Mouse (Mus musculus) midbrain, embryonic 16.5 days (tissue): Measurements from ENCODE around the gene Arhgap29. TPM values are rescaled to one million over a fixed set of nuclear protein-coding genes. Genes with fewer than 3 reads are reported as not detected.

Experiments used
- ATAC-seq: fragments of 200-750 bp; cut with Nextera tagmentation; 2 replicates; pipeline ENCODE4 v1.8.0; 2017; ENCODE audit warnings: moderate TSS enrichment
- H3K27ac ChIP-seq: fragments of 300-500 bp; sonication (generic); 2 replicates; pipeline ENCODE4 v1.5.1; 2014; ENCODE audit warnings: mild to moderate bottlenecking, low read length, mixed read lengths
- H3K27me3 ChIP-seq: fragments of 300-500 bp; sonication (generic); 2 replicates; pipeline ENCODE4 v1.6.1; 2014; ENCODE audit warnings: low read depth, low read length, mixed read lengths; ENCODE audit not compliant: control insufficient read depth, insufficient read depth
- H3K36me3 ChIP-seq: fragments of 300-500 bp; sonication (generic); 2 replicates; pipeline ENCODE4 v1.6.1; 2014; ENCODE audit warnings: mild to moderate bottlenecking, low read length, moderate library complexity, mixed read lengths; ENCODE audit not compliant: control insufficient read depth, insufficient read depth
- H3K4me1 ChIP-seq: fragments of 300-500 bp; sonication (generic); 2 replicates; pipeline ENCODE4 v1.6.1; 2014; ENCODE audit warnings: mild to moderate bottlenecking, low read length, mixed read lengths; ENCODE audit not compliant: control insufficient read depth, insufficient read depth
- H3K4me2 ChIP-seq: fragments of 300-500 bp; sonication (generic); 2 replicates; pipeline ENCODE4 v1.6.1; 2014; ENCODE audit warnings: mild to moderate bottlenecking, low read length, mixed read lengths
- H3K4me3 ChIP-seq: fragments of 300-500 bp; sonication (generic); 2 replicates; pipeline ENCODE4 v1.5.1; 2014; ENCODE audit warnings: low read depth, mild to moderate bottlenecking, low read length, moderate library complexity, mixed read lengths
- H3K9ac ChIP-seq: fragments of 300-500 bp; sonication (generic); 2 replicates; pipeline ENCODE4 v1.6.1; 2014; ENCODE audit warnings: low read depth, low read length, mixed read lengths
- H3K9me3 ChIP-seq: fragments of 300-500 bp; sonication (generic); replicated peaks from 2 replicates; pipeline ENCODE4 v1.6.1; 2014; ENCODE audit warnings: mild to moderate bottlenecking, low read length, mixed read lengths; ENCODE audit not compliant: control insufficient read depth, poor library complexity, severe bottlenecking
- WGBS: fragments of 180-500 bp; shearing (Covaris S2); extraction: QIAGEN DNeasy Blood & Tissue Kit; methylation state at CpG from one replicate; pipeline ENCODE4 v1.1.7; 2014; 5-methylcytosine and 5-hydroxymethylcytosine counted together
- polyA plus RNA-seq: library from polyadenylated mRNA; unstranded; fragments of >200 nt; fragmentation: Nextera tagmentation; extraction: Ambion mirVana; gene quantifications from 2 replicates; pipeline ENCODE4 v1.2.1, GENCODE M21; 2015

Arhgap29 gene
- polyA plus RNA-seq, 1 experiment from 2014 or later: 16.7 TPM

DNA sequence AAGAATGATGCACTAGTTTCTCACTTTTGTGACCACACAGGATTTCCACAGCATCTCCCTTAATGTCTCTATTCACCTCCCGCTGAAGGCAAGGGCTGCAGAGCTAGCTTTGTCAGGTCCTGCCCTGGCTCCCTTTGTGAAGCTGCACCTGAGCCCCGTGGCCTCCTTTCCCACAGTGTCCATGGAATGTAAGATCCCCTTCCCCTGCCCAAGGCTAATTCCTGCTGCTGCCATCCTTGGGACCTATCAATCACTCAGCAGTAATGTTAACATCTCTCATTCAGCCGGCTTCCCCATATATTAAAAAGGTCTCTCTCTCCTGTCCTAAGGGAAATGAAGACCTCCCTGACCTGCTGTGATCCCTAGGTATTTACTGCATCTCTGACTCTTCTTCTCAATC, 82.8 kb downstream of the Arhgap29 start:
- Histone ChIP-seq H3K9me3 (no peaks in the 10 kb centered on the region; the same call in 1 of the 2 replicates), H3K27ac (no peak overlapping the region), H3K4me1 (no peaks in the 10 kb centered on the region), H3K36me3 (no peaks in the 10 kb centered on the region), H3K27me3 (peaks cover 3% of the 10 kb centered on the region), H3K4me3 (no peak overlapping the region), H3K9ac (no peak overlapping the region), H3K4me2 (no peak overlapping the region)
- 43% methylated on average over 3 of the region's 3 CpGs for WGBS
- no peak for ATAC-seq

DNA sequence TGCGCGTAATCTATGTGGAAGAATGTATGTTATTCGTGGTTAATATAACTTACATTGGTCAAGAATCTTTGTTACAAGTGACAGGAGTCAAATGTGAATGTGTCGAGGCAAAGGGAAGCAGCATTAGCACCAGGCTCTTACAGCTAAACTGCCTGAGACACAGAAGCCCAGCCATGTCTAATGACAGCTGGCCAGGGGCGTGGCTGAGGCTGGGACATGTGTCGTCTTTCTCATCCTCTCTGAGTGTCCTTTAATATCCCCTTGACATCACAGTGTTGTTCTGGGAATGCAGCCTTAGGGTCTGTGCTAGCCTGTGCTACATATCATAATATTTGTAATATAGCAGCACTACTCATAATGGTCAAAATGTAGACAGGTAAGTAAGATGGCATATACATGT, 88.2 kb downstream of the Arhgap29 start:
- ATAC-seq: no peak
- Histone ChIP-seq H3K36me3 (no peaks in the 10 kb centered on the region), H3K27ac (no peak overlapping the region), H3K9me3 (no peaks in the 10 kb centered on the region; the same call in 1 of the 2 replicates), H3K4me1 (peaks cover 17% of the 10 kb centered on the region), H3K4me3 (no peak overlapping the region), H3K4me2 (no peak overlapping the region), H3K9ac (no peak overlapping the region), H3K27me3 (peaks cover 25% of the 10 kb centered on the region)
- WGBS: 77% methylated on average over 6 of the region's 6 CpGs

DNA sequence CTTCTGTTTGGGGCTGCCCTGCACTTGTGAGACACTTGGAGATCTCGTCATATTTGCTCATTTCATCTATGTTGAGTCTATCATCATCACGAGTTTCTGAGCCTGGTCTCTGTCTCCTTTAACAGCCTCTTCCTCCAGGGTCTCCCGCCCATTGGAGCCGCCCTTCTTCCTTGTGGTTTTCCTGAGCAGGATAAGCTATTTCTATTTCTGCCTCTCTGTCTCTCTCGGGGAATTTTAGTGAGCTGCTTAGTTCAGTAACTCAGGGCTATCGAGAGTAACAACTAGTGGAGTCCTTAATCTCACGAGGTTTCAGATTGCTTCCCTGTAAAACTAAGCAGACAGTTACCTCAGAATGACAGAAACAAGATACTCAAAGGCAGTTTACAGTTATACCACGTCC, 90.8 kb downstream of the Arhgap29 start:
- Histone ChIP-seq H3K4me3 (no peak overlapping the region), H3K9me3 (no peaks in the 10 kb centered on the region), H3K4me2 (0 out of 2 replicates have a peak overlapping the region, but pooled peaks have one; percentile 5), H3K9ac (no peak overlapping the region), H3K36me3 (no peaks in the 10 kb centered on the region), H3K4me1 (peaks cover 23% of the 10 kb centered on the region), H3K27me3 (peaks cover 34% of the 10 kb centered on the region), H3K27ac (no peak overlapping the region)
- ATAC-seq: no peak
- 16% methylated on average over 8 of the region's 8 CpGs for WGBS

DNA sequence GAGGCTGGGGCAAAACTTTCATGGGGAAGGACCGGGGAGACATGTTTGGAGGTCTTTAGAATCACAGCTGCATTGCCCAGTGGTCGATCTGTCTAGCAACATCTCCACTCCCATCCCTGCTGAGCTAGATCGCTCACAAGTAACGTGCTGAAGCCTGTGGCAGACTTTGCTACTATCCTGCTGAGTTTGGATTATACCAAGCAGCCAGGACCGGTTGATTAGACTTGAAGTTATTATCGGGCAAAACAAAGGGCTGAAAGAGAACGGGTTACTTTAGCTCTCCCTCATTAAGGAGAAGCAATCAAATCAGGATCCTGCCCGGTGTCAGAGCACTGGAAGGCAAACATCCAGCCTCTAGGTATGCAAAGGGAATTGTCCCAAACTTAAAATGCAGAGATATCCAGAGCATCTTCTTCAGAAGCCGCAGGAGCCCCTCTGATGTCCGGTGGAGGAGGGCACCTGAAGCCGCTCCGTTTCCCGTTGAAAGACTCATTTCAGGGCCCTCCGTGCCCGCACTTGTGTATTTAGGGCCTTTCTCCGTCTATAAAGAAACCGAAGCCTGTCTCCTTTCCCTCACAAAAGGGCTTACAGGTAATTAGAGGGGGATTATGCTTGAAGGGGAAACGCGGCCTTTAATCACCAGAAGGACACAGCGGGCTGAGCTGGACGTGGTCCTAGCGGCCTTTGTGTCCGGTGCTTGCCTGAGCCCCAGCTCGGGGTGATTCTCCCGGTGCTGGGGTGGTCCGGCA, 91.6 kb downstream of the Arhgap29 start, which contains the start of gene Abca4:
Gene Abca4, plus strand, starts transcription at position 645 of the 749 bp plus-strand sequence.
- Histone ChIP-seq H3K9me3 (no peaks in the 10 kb centered on the region), H3K4me1 (peaks cover 30% of the 10 kb centered on the region), H3K4me3 (peak within 1 kb of the TSS; percentile 6), H3K9ac (peak within 1 kb of the TSS; percentile 39; the same call in 1 of the 2 replicates), H3K36me3 (no peaks in the 10 kb centered on the region), H3K27me3 (peaks cover 39% of the 10 kb centered on the region), H3K27ac (no peak within 1 kb of the TSS), H3K4me2 (peak within 1 kb of the TSS; percentile 38)
- 2% methylated on average over 26 of the region's 26 CpGs for WGBS
- no peak for ATAC-seq

DNA sequence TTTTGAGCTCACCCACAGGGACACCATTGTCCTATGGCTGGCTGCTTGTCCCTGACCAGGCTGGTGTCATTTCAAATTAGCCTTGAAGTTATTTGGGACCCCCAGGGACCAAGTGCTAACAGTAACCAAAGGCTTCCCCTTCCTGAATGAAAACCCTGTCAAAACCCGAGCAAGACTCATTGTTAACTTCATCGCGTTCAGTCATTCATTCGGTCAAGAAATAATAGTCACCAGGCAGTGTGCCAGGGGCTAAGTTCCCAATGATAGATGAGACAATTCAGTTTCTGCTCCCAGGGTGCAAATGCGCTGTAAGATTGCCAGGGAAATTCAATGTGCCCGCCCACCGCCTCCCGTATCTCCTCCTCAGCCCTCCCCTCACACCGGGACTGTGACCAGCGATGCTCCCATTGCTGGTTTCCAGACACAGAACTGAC, 93.9 kb downstream of the Arhgap29 start:
- Histone ChIP-seq H3K4me1 (peaks cover 30% of the 10 kb centered on the region), H3K4me3 (no peak overlapping the region), H3K27me3 (peaks cover 31% of the 10 kb centered on the region), H3K4me2 (peak overlapping the region; percentile 15; the same call in 1 of the 2 replicates), H3K9me3 (no peaks in the 10 kb centered on the region), H3K36me3 (no peaks in the 10 kb centered on the region), H3K9ac (no peak overlapping the region), H3K27ac (no peak overlapping the region)
- WGBS: 4% methylated on average over 10 of the region's 10 CpGs
- peak; percentile 66 for ATAC-seq

DNA sequence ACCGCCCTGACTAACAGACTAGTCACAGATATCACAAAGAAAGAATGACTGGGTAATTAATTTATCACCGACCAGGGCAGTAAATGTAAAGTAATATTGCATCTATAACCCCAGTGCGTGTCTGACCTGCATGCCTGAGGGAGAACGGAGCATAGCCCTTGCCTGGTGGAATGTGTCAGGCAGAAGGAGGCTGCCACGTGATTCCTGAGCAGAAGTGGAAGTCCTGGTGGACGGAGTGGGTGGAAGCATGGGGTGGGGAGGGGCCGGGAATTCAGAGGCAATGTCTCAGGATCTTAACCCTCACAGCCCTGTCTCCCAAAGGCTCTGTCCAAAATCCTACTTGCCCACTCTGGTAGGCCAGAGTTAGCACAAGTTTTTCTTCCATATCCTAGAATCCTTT, 95.1 kb downstream of the Arhgap29 start:
- Histone ChIP-seq H3K9ac (no peak overlapping the region), H3K27ac (no peak overlapping the region), H3K4me2 (no peak overlapping the region), H3K36me3 (no peaks in the 10 kb centered on the region), H3K4me3 (no peak overlapping the region), H3K9me3 (no peaks in the 10 kb centered on the region), H3K27me3 (peaks cover 22% of the 10 kb centered on the region), H3K4me1 (peaks cover 30% of the 10 kb centered on the region)
- ATAC-seq: no peak
- WGBS: 51% methylated on average over 7 of the region's 7 CpGs

DNA sequence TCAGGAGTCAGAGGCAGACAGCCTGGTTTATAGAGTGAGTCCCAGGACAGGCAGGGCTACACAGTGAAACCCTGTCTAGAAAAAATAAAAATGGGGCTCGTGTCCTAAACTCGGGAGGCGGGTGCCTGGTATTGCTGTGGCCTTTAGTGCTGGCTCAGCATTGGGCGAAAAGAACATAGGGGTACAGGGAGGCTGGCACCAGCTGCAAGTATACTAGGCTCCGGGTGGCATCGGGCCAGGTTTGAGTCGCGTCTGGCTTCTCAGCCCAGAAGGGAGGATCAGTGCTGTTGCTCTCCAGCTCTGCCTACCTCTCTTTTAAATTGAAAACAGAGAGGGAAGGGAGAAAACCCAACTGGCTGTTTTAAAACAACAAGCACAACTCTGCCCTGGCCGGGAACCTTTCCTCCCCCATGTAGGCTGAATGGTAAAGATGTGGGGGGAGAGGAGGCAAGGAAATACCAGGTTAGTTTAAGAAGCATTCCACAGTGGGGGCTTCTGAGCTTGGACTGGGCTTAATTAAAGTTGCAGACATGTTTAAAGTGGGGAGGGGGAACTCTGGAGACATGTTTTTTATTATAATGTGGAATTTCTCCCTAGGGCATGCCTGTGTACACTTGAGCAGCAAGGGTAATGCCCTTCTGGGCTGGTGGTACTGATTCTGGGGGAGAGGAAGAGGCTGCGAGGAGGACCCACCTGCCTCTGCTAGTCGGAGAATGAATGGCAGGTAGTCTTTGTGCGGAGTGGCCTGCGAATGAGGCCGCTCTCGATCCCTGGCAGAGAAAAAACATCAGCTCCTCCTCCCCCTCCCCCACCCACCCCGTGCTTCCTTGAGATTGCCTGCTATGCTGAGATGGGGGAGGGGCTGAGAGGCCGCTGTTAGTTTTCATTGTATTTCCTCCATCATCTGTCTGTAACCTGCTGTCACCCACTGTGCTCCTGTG, 95.8 kb downstream of the Arhgap29 start:
- Histone ChIP-seq H3K36me3 (no peaks in the 10 kb centered on the region), H3K4me2 (no peak overlapping the region), H3K9me3 (no peaks in the 10 kb centered on the region), H3K9ac (no peak overlapping the region), H3K4me3 (no peak overlapping the region), H3K27me3 (peaks cover 17% of the 10 kb centered on the region; the same call in 1 of the 2 replicates), H3K4me1 (peaks cover 28% of the 10 kb centered on the region), H3K27ac (no peak overlapping the region)
- 17% methylated on average over 17 of the region's 17 CpGs for WGBS
- peak; percentile 69; the same call in 1 of the 2 replicates for ATAC-seq

DNA sequence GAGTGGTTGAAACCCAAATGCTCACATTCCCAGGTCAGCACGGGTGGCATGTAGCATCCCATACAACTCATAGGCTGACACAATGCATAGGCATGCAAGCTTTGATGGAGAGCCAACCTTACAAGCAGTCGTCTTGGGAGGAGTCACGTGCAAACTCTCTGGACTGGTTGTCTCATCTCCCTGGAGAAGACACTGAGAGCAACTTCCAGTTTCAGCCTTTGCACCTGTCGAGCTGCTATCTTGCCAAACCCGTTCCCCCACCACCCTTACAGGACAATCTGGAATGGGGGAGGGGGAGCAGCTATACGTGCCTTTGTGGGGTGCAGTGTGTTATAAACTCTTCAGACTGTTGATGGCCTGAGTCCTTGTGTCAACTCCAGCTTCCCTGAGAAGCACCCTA, 96.8 kb downstream of the Arhgap29 start:
- no peak for ATAC-seq
- Histone ChIP-seq H3K9me3 (no peaks in the 10 kb centered on the region), H3K4me1 (peaks cover 19% of the 10 kb centered on the region), H3K36me3 (no peaks in the 10 kb centered on the region), H3K4me2 (no peak overlapping the region), H3K9ac (no peak overlapping the region), H3K4me3 (no peak overlapping the region), H3K27me3 (peaks cover 16% of the 10 kb centered on the region; the same call in 1 of the 2 replicates), H3K27ac (no peak overlapping the region)
- 50% methylated on average over 6 of the region's 6 CpGs for WGBS
